Mouse (Mus musculus) midbrain, embryonic 11.5 days (tissue): Measurements from ENCODE around the gene Nt5dc2. TPM values are rescaled to one million over a fixed set of nuclear protein-coding genes. Genes with fewer than 3 reads are reported as not detected.

Source experiments
- ATAC-seq: fragments of 200-750 bp; cut with Nextera tagmentation; 2 replicates; pipeline ENCODE4 v1.8.0; 2017; ENCODE audit warnings: moderate TSS enrichment, moderate library complexity; ENCODE audit not compliant: low FRiP score
- DNase-seq: peaks from one replicate; pipeline ENCODE4 v3.0.0; 2015; ENCODE audit warnings: low spot score; ENCODE audit errors: missing footprints
- H3K27ac ChIP-seq: fragments of 300-500 bp; sonication (generic); 2 replicates; pipeline ENCODE4 v1.5.1; 2014; ENCODE audit warnings: low read depth, low read length
- H3K27me3 ChIP-seq: fragments of 300-500 bp; sonication (generic); 2 replicates; pipeline ENCODE4 v1.6.1; 2014; ENCODE audit warnings: mild to moderate bottlenecking, low read length, moderate library complexity, mixed read lengths; ENCODE audit not compliant: control insufficient read depth, insufficient read depth
- H3K36me3 ChIP-seq: fragments of 300-500 bp; sonication (generic); 2 replicates; pipeline ENCODE4 v1.6.1; 2014; ENCODE audit warnings: mild to moderate bottlenecking, low read length, moderate library complexity, mixed read lengths; ENCODE audit not compliant: control insufficient read depth, insufficient read depth
- H3K4me1 ChIP-seq: fragments of 300-500 bp; sonication (generic); 2 replicates; pipeline ENCODE4 v1.6.1; 2014; ENCODE audit warnings: low read length; ENCODE audit not compliant: control insufficient read depth, insufficient read depth
- H3K4me2 ChIP-seq: fragments of 300-500 bp; sonication (generic); 2 replicates; pipeline ENCODE4 v1.6.1; 2014; ENCODE audit warnings: mild to moderate bottlenecking, moderate library complexity
- H3K4me3 ChIP-seq: fragments of 300-500 bp; sonication (generic); 2 replicates; pipeline ENCODE4 v1.5.1; 2014; ENCODE audit warnings: low read depth, low read length
- H3K9ac ChIP-seq: fragments of 300-500 bp; sonication (generic); 2 replicates; pipeline ENCODE4 v1.6.1; 2014; ENCODE audit warnings: low read length
- H3K9me3 ChIP-seq: fragments of 300-500 bp; sonication (generic); 2 replicates; pipeline ENCODE4 v1.6.1; 2016; ENCODE audit warnings: low read length; ENCODE audit not compliant: control insufficient read depth
- WGBS: fragments of 180-500 bp; shearing (Covaris S2); extraction: QIAGEN DNeasy Blood & Tissue Kit; methylation state at CpG from one replicate; pipeline ENCODE4 v1.1.7; 2014; 5-methylcytosine and 5-hydroxymethylcytosine counted together
- polyA plus RNA-seq: library from polyadenylated mRNA; unstranded; fragments of >200 nt; fragmentation: Nextera tagmentation; extraction: Ambion mirVana; gene quantifications from 2 replicates; pipeline ENCODE4 v1.2.1, GENCODE M21; 2014

Nt5dc2 gene
- polyA plus RNA-seq, 1 experiment from 2014 or later, result 520 TPM

GRCm38 (mm10) chr14:31138897-31139429 is 8.1 kb downstream of the Nt5dc2 start:
- Histone ChIP-seq H3K27ac (no peak overlapping the region), H3K4me2 (no peak overlapping the region), H3K9me3 (no peaks in the 10 kb centered on the region), H3K4me1 (no peaks in the 10 kb centered on the region), H3K36me3 (peaks cover 48% of the 10 kb centered on the region), H3K27me3 (no peaks in the 10 kb centered on the region), H3K4me3 (no peak overlapping the region), H3K9ac (no peak overlapping the region)
- DNase-seq (no peak), ATAC-seq (no peak)
- WGBS, result 95% methylated on average over 9 of the region's 9 CpGs

- H3K4me3 ChIP-seq, result no peak overlapping the region
- no peaks in the 10 kb centered on the region for H3K9me3 ChIP-seq
- no peaks in the 10 kb centered on the region for H3K4me1 ChIP-seq
- H3K27ac ChIP-seq, result no peak overlapping the region
- ATAC-seq (no peak), DNase-seq (no peak)
- H3K27me3 ChIP-seq, result no peaks in the 10 kb centered on the region
- H3K4me2 ChIP-seq, result no peak overlapping the region
- peaks cover 48% of the 10 kb centered on the region for H3K36me3 ChIP-seq
- no peak overlapping the region for H3K9ac ChIP-seq
- 91% methylated on average over 12 of the region's 12 CpGs for WGBS
Observed at GRCm38 (mm10) chr14:31139666-31140065, 8.8 kb downstream of the Nt5dc2 start.

- Histone ChIP-seq H3K27me3 (no peaks in the 10 kb centered on the region), H3K4me3 (no peak overlapping the region), H3K9ac (no peak overlapping the region), H3K27ac (no peak overlapping the region), H3K4me1 (no peaks in the 10 kb centered on the region), H3K36me3 (peaks cover 47% of the 10 kb centered on the region), H3K9me3 (no peaks in the 10 kb centered on the region), H3K4me2 (no peak overlapping the region)
- no peak for DNase-seq
- ATAC-seq, result no peak
- 96% methylated on average over 15 of the region's 15 CpGs for WGBS
Observed at GRCm38 (mm10) chr14:31140141-31140540, 9.3 kb downstream of the Nt5dc2 start.

GRCm38 (mm10) chr14:31141011-31141410 is 10.2 kb downstream of the Nt5dc2 start:
- 92% methylated on average over 14 of the region's 14 CpGs for WGBS
- H3K36me3 ChIP-seq, result peaks cover 39% of the 10 kb centered on the region

GRCm38 (mm10) chr14:31145694-31146093 is 14.8 kb downstream of the Nt5dc2 start:
- no peak for DNase-seq
- Histone ChIP-seq H3K4me1 (no peaks in the 10 kb centered on the region), H3K27me3 (no peaks in the 10 kb centered on the region), H3K9ac (no peak overlapping the region), H3K27ac (no peak overlapping the region), H3K36me3 (peaks cover 3% of the 10 kb centered on the region; the same call in 1 of the 2 replicates), H3K9me3 (no peaks in the 10 kb centered on the region), H3K4me3 (no peak overlapping the region), H3K4me2 (no peak overlapping the region)
- ATAC-seq, result no peak
- WGBS, result 90% methylated on average over 11 of the region's 11 CpGs

More at GRCm38 (mm10) chr14:31141011-31141410, 10.2 kb downstream of the Nt5dc2 start:
- H3K4me2 ChIP-seq, result no peak overlapping the region
- no peak for DNase-seq
- H3K4me1 ChIP-seq, result no peaks in the 10 kb centered on the region
- no peak overlapping the region for H3K4me3 ChIP-seq
- no peak overlapping the region for H3K9ac ChIP-seq
- H3K27ac ChIP-seq, result no peak overlapping the region
- no peaks in the 10 kb centered on the region for H3K27me3 ChIP-seq
- ATAC-seq, result no peak
- H3K9me3 ChIP-seq, result no peaks in the 10 kb centered on the region

- WGBS, result 84% methylated on average over 27 of the region's 27 CpGs
- H3K9me3 ChIP-seq, result no peaks in the 10 kb centered on the region
- DNase-seq, result no peak
- H3K36me3 ChIP-seq, result no peaks in the 10 kb centered on the region
- no peaks in the 10 kb centered on the region for H3K27me3 ChIP-seq
- H3K9ac ChIP-seq, result no peak overlapping the region
- H3K4me3 ChIP-seq, result no peak overlapping the region
- H3K27ac ChIP-seq, result no peak overlapping the region
- H3K4me1 ChIP-seq, result no peaks in the 10 kb centered on the region; the same call in 1 of the 2 replicates
- no peak for ATAC-seq
- no peak overlapping the region for H3K4me2 ChIP-seq
Observed at GRCm38 (mm10) chr14:31160196-31161150, 29.6 kb downstream of the Nt5dc2 start.

- H3K4me2 ChIP-seq, result no peak overlapping the region
- 92% methylated on average over 7 of the region's 7 CpGs for WGBS
- H3K4me3 ChIP-seq, result no peak overlapping the region
- no peaks in the 10 kb centered on the region for H3K9me3 ChIP-seq
- no peaks in the 10 kb centered on the region for H3K36me3 ChIP-seq
- no peak for ATAC-seq
- no peak for DNase-seq
- H3K27ac ChIP-seq, result no peak overlapping the region
- no peaks in the 10 kb centered on the region; the same call in 1 of the 2 replicates for H3K4me1 ChIP-seq
- no peak overlapping the region for H3K9ac ChIP-seq
- no peaks in the 10 kb centered on the region for H3K27me3 ChIP-seq
Observed at GRCm38 (mm10) chr14:31161191-31161590, 30.3 kb downstream of the Nt5dc2 start.

- H3K9me3 ChIP-seq, result no peaks in the 10 kb centered on the region
- ATAC-seq, result no peak
- no peak for DNase-seq
- no peaks in the 10 kb centered on the region for H3K27me3 ChIP-seq
- no peak overlapping the region for H3K4me2 ChIP-seq
- no peak overlapping the region for H3K27ac ChIP-seq
- 64% methylated on average over 10 of the region's 10 CpGs for WGBS
- no peaks in the 10 kb centered on the region for H3K36me3 ChIP-seq
- H3K4me1 ChIP-seq, result no peaks in the 10 kb centered on the region; the same call in 1 of the 2 replicates
- H3K9ac ChIP-seq, result no peak overlapping the region
- no peak overlapping the region for H3K4me3 ChIP-seq
Observed at GRCm38 (mm10) chr14:31161638-31162037, 30.8 kb downstream of the Nt5dc2 start.

- no peak overlapping the region for H3K27ac ChIP-seq
- no peak overlapping the region for H3K4me3 ChIP-seq
- H3K9ac ChIP-seq, result no peak overlapping the region
- ATAC-seq, result no peak
- no peaks in the 10 kb centered on the region for H3K36me3 ChIP-seq
- H3K9me3 ChIP-seq, result no peaks in the 10 kb centered on the region
- no peak for DNase-seq
- H3K27me3 ChIP-seq, result no peaks in the 10 kb centered on the region
- 87% methylated on average over 8 of the region's 8 CpGs for whole genome bisulfite sequencing
- H3K4me1 ChIP-seq, result no peaks in the 10 kb centered on the region; the same call in 1 of the 2 replicates
- H3K4me2 ChIP-seq, result no peak overlapping the region
Observed at GRCm38 (mm10) chr14:31164067-31164466, 33.2 kb downstream of the Nt5dc2 start.
